Mouse (Mus musculus) limb, embryonic 15.5 days (tissue): Measurements from ENCODE around the gene Idnk. TPM values are rescaled to one million over a fixed set of nuclear protein-coding genes. Genes with fewer than 3 reads are reported as not detected.

Source experiments
- ATAC-seq: fragments of 200-750 bp; cut with Nextera tagmentation; 2 replicates; pipeline ENCODE4 v1.8.0; 2017; ENCODE audit warnings: low read depth, moderate TSS enrichment; ENCODE audit not compliant: insufficient number of reproducible peaks, low FRiP score, low TSS enrichment
- H3K27ac ChIP-seq: fragments of 300-500 bp; sonication (generic); 2 replicates; pipeline ENCODE4 v1.5.1; 2015; ENCODE audit warnings: moderate library complexity, mild to moderate bottlenecking, inconsistent platforms
- H3K27me3 ChIP-seq: fragments of 300-500 bp; sonication (generic); 2 replicates; pipeline ENCODE4 v1.6.1; 2015; ENCODE audit warnings: inconsistent platforms
- H3K36me3 ChIP-seq: fragments of 300-500 bp; sonication (generic); 2 replicates; pipeline ENCODE4 v1.6.1; 2015; ENCODE audit warnings: inconsistent platforms
- H3K4me1 ChIP-seq: fragments of 300-500 bp; sonication (generic); 2 replicates; pipeline ENCODE4 v1.6.1; 2015; ENCODE audit warnings: inconsistent platforms
- H3K4me2 ChIP-seq: fragments of 300-500 bp; sonication (generic); 2 replicates; pipeline ENCODE4 v1.6.1; 2015; ENCODE audit warnings: mild to moderate bottlenecking, inconsistent platforms
- H3K4me3 ChIP-seq: fragments of 300-500 bp; sonication (generic); 2 replicates; pipeline ENCODE4 v1.5.1; 2015; ENCODE audit warnings: mild to moderate bottlenecking, inconsistent platforms
- H3K9ac ChIP-seq: fragments of 300-500 bp; sonication (generic); 2 replicates; pipeline ENCODE4 v1.6.1; 2015; ENCODE audit warnings: inconsistent platforms
- H3K9me3 ChIP-seq: fragments of 300-500 bp; sonication (generic); 2 replicates; pipeline ENCODE4 v1.6.1; 2016; ENCODE audit warnings: inconsistent platforms
- WGBS: fragments of 180-500 bp; shearing (Covaris S2); methylation state at CpG from one replicate; pipeline ENCODE4 v1.1.7; 2015; 5-methylcytosine and 5-hydroxymethylcytosine counted together
- polyA plus RNA-seq: library from polyadenylated mRNA; unstranded; fragments of >200 nt; fragmentation: Nextera tagmentation; extraction: Ambion mirVana; gene quantifications from 2 replicates; pipeline ENCODE4 v1.2.1, GENCODE M21; 2015

The Idnk gene
- polyA plus RNA-seq, 1 experiment from 2014 or later: 29.3 TPM

DNA sequence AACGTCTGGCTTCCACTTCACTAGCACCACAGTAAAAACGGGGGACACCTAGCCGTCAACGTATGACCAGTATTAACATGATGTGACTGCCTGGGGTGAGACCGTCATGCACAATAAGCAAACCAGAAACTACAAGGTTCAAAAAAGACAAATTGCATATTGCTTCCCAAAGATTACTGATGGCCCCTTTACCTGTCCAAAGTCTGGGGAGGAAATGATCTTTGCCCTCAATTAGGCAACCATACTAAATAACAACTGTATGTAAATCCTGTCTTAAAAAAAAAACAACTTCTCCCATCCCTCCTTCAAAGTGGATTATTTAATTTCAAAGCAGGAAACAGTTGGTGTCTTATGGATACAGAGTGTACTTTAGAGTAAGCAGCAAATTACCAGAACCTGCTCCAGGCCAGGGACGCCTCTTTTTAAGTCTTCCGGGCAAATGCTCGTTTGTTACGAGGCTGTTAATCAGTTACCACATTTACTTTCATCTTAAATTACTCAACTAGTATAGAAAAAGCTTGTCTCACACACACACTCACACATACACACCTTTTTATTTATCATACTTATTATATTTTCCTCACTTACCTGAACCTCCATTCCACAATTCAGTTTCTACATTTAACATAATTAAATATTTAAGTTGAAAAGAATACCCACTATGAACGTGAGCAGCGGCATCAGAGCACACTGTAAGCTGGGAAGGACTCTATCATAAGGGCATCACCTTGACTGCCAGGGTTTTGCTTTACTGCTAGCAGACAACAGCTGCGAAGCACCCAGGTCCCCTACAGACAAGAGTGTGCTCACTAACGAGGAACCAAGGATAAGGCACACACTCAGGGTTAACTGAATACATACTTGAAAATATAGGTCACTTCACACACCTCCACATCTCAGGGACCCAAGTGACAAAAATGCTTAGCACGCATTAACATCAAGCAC is 24.4 kb downstream of the Idnk start:
- peaks cover 66% of the 10 kb centered on the region for H3K36me3 ChIP-seq

DNA sequence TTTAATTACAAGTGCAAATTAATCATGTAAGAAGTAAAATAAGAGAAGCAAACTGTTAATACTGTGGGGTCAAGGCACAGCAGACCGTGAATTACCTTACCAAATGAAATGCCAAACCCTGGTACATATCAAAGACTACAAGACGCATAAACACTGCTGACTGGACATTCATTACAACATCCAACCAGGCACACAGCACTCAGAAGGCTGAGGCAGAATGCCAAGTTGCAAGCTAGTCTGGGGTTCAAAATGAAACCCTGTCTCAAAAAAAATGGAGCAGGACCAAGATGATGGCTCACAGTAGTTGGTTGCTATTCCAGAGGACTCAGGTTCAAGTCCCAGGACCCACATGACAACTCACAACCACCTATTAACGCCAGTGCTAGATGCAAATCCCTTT is 26.7 kb downstream of the Idnk start:
- WGBS: 86% methylated on average over 3 of the region's 3 CpGs
- Histone ChIP-seq H3K9ac (no peak overlapping the region), H3K4me3 (no peak overlapping the region), H3K27me3 (no peaks in the 10 kb centered on the region), H3K4me2 (no peak overlapping the region), H3K27ac (no peak overlapping the region), H3K4me1 (no peaks in the 10 kb centered on the region), H3K9me3 (no peaks in the 10 kb centered on the region), H3K36me3 (peaks cover 63% of the 10 kb centered on the region)
- no peak for ATAC-seq

More for the DNA sequence above, 24.4 kb downstream of the Idnk start:
- ATAC-seq: no peak
- H3K9ac ChIP-seq: no peak overlapping the region
- no peaks in the 10 kb centered on the region for H3K4me1 ChIP-seq
- no peaks in the 10 kb centered on the region for H3K27me3 ChIP-seq
- H3K4me2 ChIP-seq: no peak overlapping the region
- H3K27ac ChIP-seq: no peak overlapping the region
- no peaks in the 10 kb centered on the region for H3K9me3 ChIP-seq
- H3K4me3 ChIP-seq: no peak overlapping the region
- 64% methylated on average over 14 of the region's 14 CpGs for WGBS

GRCm38 (mm10) chr13:58186281-58186680 is 28.8 kb downstream of the Idnk start:
- Histone ChIP-seq H3K9me3 (no peaks in the 10 kb centered on the region), H3K9ac (no peak overlapping the region), H3K36me3 (peaks cover 61% of the 10 kb centered on the region), H3K27me3 (no peaks in the 10 kb centered on the region), H3K4me2 (no peak overlapping the region), H3K4me3 (no peak overlapping the region), H3K4me1 (no peaks in the 10 kb centered on the region), H3K27ac (no peak overlapping the region)
- no peak for ATAC-seq
- 69% methylated on average over 8 of the region's 8 CpGs for WGBS

DNA sequence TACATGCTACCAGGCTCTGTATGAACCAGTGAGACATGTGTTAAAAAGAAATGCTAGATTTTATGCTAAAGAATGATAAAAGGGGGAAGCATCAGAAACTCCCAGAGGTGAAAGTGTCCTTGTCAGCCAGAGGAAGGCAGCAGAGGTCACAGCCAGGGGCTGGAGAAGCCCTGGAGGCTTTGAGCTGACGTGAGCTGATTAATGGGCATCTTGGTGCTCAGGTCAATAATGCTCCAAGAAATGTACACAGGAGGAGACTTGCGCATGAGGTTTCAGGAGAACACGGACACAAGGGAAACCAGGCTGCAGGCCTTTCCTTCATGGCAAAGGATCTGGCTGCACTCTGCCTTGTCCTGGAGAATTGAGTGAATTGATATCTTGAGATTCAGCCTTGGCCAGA is 30.3 kb downstream of the Idnk start:
- H3K27me3 ChIP-seq: no peaks in the 10 kb centered on the region
- 89% methylated on average over 3 of the region's 3 CpGs for WGBS

DNA sequence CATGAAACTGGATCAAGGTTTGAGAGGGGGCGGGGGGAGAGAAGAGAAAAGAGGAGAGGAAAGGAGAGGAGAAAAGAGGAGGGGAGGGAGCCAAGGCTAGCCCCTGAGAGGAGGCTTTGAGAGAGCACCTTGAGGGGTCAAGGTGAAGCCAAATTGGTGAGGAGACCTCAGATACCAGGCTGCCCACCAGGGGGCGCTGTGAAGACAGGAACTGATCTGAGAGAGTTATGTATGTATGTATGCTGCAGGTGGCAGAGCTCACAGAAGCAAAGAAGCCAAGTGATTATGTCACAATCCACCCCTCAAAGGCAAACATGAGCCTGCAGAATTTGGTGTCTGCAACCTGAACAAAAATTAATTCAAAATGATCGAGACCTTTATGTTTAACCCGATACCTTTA is 31.0 kb downstream of the Idnk start:
- Histone ChIP-seq H3K4me1 (no peaks in the 10 kb centered on the region), H3K9ac (no peak overlapping the region), H3K9me3 (no peaks in the 10 kb centered on the region), H3K27ac (no peak overlapping the region), H3K4me2 (no peak overlapping the region), H3K4me3 (no peak overlapping the region), H3K36me3 (peaks cover 65% of the 10 kb centered on the region), H3K27me3 (no peaks in the 10 kb centered on the region)
- WGBS: 60% methylated on average over 4 of the region's 4 CpGs
- no peak for ATAC-seq

More for the DNA sequence above, 30.3 kb downstream of the Idnk start:
- Histone ChIP-seq H3K36me3 (peaks cover 65% of the 10 kb centered on the region), H3K27ac (no peak overlapping the region), H3K9ac (no peak overlapping the region), H3K4me1 (no peaks in the 10 kb centered on the region), H3K4me2 (no peak overlapping the region), H3K9me3 (no peaks in the 10 kb centered on the region), H3K4me3 (no peak overlapping the region)
- no peak for ATAC-seq

GRCm38 (mm10) chr13:58189473-58189872 is 32.0 kb downstream of the Idnk start:
- ATAC-seq: no peak
- H3K4me1 ChIP-seq: no peaks in the 10 kb centered on the region
- H3K36me3 ChIP-seq: peaks cover 63% of the 10 kb centered on the region
- H3K27me3 ChIP-seq: no peaks in the 10 kb centered on the region
- H3K9me3 ChIP-seq: no peaks in the 10 kb centered on the region
- H3K4me3 ChIP-seq: no peak overlapping the region
- H3K4me2 ChIP-seq: no peak overlapping the region
- no peak overlapping the region for H3K9ac ChIP-seq
- H3K27ac ChIP-seq: no peak overlapping the region
- 69% methylated on average over 5 of the region's 5 CpGs for WGBS

GRCm38 (mm10) chr13:58191516-58191915 is 34.1 kb downstream of the Idnk start:
- Histone ChIP-seq H3K9ac (no peak overlapping the region), H3K36me3 (peaks cover 61% of the 10 kb centered on the region), H3K4me2 (no peak overlapping the region), H3K4me3 (no peak overlapping the region), H3K9me3 (no peaks in the 10 kb centered on the region), H3K27ac (no peak overlapping the region), H3K4me1 (no peaks in the 10 kb centered on the region), H3K27me3 (no peaks in the 10 kb centered on the region)
- ATAC-seq: no peak
- 98% methylated on average over 14 of the region's 14 CpGs for WGBS

DNA sequence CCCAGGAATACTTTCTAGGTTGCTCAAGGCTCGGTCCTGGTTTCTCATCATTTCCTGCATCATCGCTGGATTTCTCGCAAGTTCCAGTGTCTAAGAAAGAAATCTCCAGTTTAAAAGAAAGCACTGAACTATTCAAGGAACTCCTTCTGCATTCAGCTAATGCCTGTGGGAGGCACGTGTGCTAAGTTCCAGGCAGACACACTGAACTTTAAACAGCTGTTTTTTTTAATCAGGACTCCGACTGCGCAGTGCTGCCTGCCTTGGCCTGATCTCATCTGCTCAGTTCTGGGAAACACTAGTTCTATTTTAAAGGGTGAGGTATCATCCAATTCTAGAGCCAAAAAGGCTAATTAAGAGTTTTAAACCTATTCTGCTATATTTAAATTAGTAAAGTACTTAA is 34.7 kb downstream of the Idnk start:
- Histone ChIP-seq H3K27me3 (no peaks in the 10 kb centered on the region), H3K27ac (no peak overlapping the region), H3K9ac (no peak overlapping the region), H3K4me3 (no peak overlapping the region), H3K4me2 (no peak overlapping the region), H3K4me1 (no peaks in the 10 kb centered on the region), H3K36me3 (peaks cover 62% of the 10 kb centered on the region), H3K9me3 (no peaks in the 10 kb centered on the region)
- 88% methylated on average over 6 of the region's 6 CpGs for WGBS
- ATAC-seq: no peak

GRCm38 (mm10) chr13:58193221-58193620 is 35.8 kb downstream of the Idnk start:
- Histone ChIP-seq H3K4me1 (no peaks in the 10 kb centered on the region), H3K4me2 (no peak overlapping the region), H3K27ac (no peak overlapping the region), H3K4me3 (no peak overlapping the region), H3K36me3 (peaks cover 64% of the 10 kb centered on the region), H3K9ac (no peak overlapping the region), H3K27me3 (no peaks in the 10 kb centered on the region), H3K9me3 (no peaks in the 10 kb centered on the region)
- ATAC-seq: no peak
- WGBS: 93% methylated on average over 3 of the region's 3 CpGs

- WGBS: 85% methylated on average over 3 of the region's 3 CpGs
- Histone ChIP-seq H3K27ac (no peak overlapping the region), H3K27me3 (no peaks in the 10 kb centered on the region), H3K9me3 (no peaks in the 10 kb centered on the region), H3K36me3 (peaks cover 57% of the 10 kb centered on the region), H3K4me2 (no peak overlapping the region), H3K4me3 (no peak overlapping the region), H3K9ac (no peak overlapping the region), H3K4me1 (0 out of 2 replicates have a peak, but pooled peaks cover 3% of the 10 kb centered on the region)
- ATAC-seq: no peak
Observed at GRCm38 (mm10) chr13:58194908-58195307, 37.5 kb downstream of the Idnk start.

- WGBS: 87% methylated on average over 3 of the region's 3 CpGs
- ATAC-seq: no peak
- Histone ChIP-seq H3K27ac (no peak overlapping the region), H3K4me1 (0 out of 2 replicates have a peak, but pooled peaks cover 3% of the 10 kb centered on the region), H3K4me2 (no peak overlapping the region), H3K36me3 (peaks cover 37% of the 10 kb centered on the region), H3K9ac (no peak overlapping the region), H3K27me3 (no peaks in the 10 kb centered on the region), H3K4me3 (no peak overlapping the region), H3K9me3 (no peaks in the 10 kb centered on the region)
Observed at GRCm38 (mm10) chr13:58197211-58197610, 39.8 kb downstream of the Idnk start.

DNA sequence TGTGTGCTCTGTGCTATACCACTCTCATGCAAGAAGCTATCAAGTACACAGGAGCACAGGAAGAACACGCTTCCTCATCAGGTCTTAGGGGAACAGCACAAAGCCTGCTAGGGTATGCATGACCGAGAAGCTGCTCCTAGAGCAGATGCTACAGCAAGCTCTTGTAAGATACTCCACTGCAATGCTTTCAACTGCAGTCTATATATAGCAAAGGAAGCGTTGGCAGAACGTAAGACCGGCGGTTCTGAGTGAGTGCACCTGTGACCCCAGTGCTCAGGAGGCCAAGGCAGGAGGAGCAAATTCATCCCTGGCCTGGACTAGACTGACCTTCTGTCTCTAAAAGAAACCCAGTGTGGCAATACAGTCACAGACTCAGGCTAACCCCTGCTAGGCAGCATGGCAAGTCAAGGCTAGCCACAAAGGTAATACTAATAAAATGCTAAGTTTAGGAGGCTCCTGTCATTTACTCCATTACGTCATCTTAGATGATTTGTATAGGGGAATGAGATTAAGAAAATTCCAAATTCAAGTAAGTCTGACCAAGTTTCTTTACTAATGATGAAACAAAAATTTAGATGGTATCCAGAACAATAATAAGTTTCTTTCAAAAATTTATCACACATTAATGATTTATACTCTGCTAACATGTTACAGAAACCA is 40.7 kb downstream of the Idnk start:
- no peak for ATAC-seq
- no peak overlapping the region for H3K9ac ChIP-seq
- H3K4me1 ChIP-seq: 0 out of 2 replicates have a peak, but pooled peaks cover 3% of the 10 kb centered on the region
- no peak overlapping the region for H3K27ac ChIP-seq
- H3K4me3 ChIP-seq: no peak overlapping the region
- H3K27me3 ChIP-seq: no peaks in the 10 kb centered on the region
- no peak overlapping the region for H3K4me2 ChIP-seq
- no peaks in the 10 kb centered on the region for H3K9me3 ChIP-seq
- 86% methylated on average over 7 of the region's 7 CpGs for WGBS
- H3K36me3 ChIP-seq: peaks cover 30% of the 10 kb centered on the region
